Mouse (Mus musculus) liver, postnatal 0 days (tissue): ENCODE data around the gene Msantd3. TPM values are rescaled to one million over a fixed set of nuclear protein-coding genes. Genes with fewer than 3 reads are reported as not detected.

Experiments used
- ATAC-seq: fragments of 200-750 bp; cut with Nextera tagmentation; 2 replicates; pipeline ENCODE4 v1.8.0; 2017; ENCODE audit warnings: mild to moderate bottlenecking, moderate library complexity
- DNase-seq: peaks from one replicate; pipeline ENCODE4 v3.0.0-alpha.2; 2016
- H3K27ac ChIP-seq: fragments of 300-500 bp; sonication (generic); 2 replicates; pipeline ENCODE4 v1.5.1; 2014; ENCODE audit warnings: antibody characterized with exemption, moderate library complexity, mild to moderate bottlenecking, low read depth
- H3K27me3 ChIP-seq: fragments of 300-500 bp; sonication (generic); 2 replicates; pipeline ENCODE4 v1.6.1; 2014; ENCODE audit warnings: low read length, control low read depth, mixed read lengths; ENCODE audit not compliant: insufficient read depth
- H3K36me3 ChIP-seq: fragments of 300-500 bp; sonication (generic); replicated peaks from 2 replicates; pipeline ENCODE4 v1.6.1; 2014; ENCODE audit warnings: mild to moderate bottlenecking, control low read depth, low read length, moderate library complexity, mixed read lengths; ENCODE audit not compliant: insufficient read depth
- H3K4me1 ChIP-seq: fragments of 300-500 bp; sonication (generic); 2 replicates; pipeline ENCODE4 v1.6.1; 2014; ENCODE audit warnings: antibody characterized with exemption, mild to moderate bottlenecking, control low read depth; ENCODE audit not compliant: insufficient read depth
- H3K4me2 ChIP-seq: fragments of 300-500 bp; sonication (generic); 2 replicates; pipeline ENCODE4 v1.6.1; 2014; ENCODE audit warnings: low read depth, mild to moderate bottlenecking, low read length, moderate library complexity, mixed read lengths
- H3K4me3 ChIP-seq: fragments of 300-500 bp; sonication (generic); 2 replicates; pipeline ENCODE4 v1.5.1; 2014; ENCODE audit warnings: low read depth, low read length
- H3K9ac ChIP-seq: fragments of 300-500 bp; sonication (generic); replicated peaks from 2 replicates; pipeline ENCODE4 v1.6.1; 2014; ENCODE audit warnings: mild to moderate bottlenecking, moderate library complexity
- H3K9me3 ChIP-seq: fragments of 300-500 bp; sonication (generic); 2 replicates; pipeline ENCODE4 v1.6.1; 2016; ENCODE audit warnings: mild to moderate bottlenecking, control low read depth, low read length, mixed read lengths
- CTCF ChIP-seq: sonication (generic); IDR thresholded peaks from 2 replicates; pipeline ENCODE4 v1.5.1; 2016; ENCODE audit warnings: antibody characterized with exemption, low read depth
- EP300 ChIP-seq: IDR thresholded peaks from 2 replicates; pipeline ENCODE4 v1.6.1; 2016; ENCODE audit warnings: antibody characterized with exemption, low read depth, mild to moderate bottlenecking
- WGBS: fragments of 180-500 bp; shearing (Covaris S2); extraction: QIAGEN DNeasy Blood & Tissue Kit; methylation state at CpG from one replicate; pipeline ENCODE4 v1.1.7; 2014; ENCODE audit not compliant: insufficient replicate concordance; 5-methylcytosine and 5-hydroxymethylcytosine counted together
- polyA plus RNA-seq: library from polyadenylated mRNA; unstranded; fragments of >200 nt; fragmentation: Nextera tagmentation; extraction: Ambion mirVana; gene quantifications from 2 replicates; pipeline ENCODE4 v1.2.1, GENCODE M21; 2015

The Msantd3 gene
- polyA plus RNA-seq, 1 experiment from 2014 or later, result 2.3 TPM

GRCm38 (mm10) chr4:48552486-48553064, 12.8 kb downstream of the Msantd3 start:
- Histone ChIP-seq H3K27me3 (no peaks in the 10 kb centered on the region), H3K9ac (no peak overlapping the region), H3K4me1 (no peaks in the 10 kb centered on the region), H3K27ac (no peak overlapping the region), H3K9me3 (no peaks in the 10 kb centered on the region), H3K4me3 (no peak overlapping the region), H3K4me2 (no peak overlapping the region), H3K36me3 (no peaks in the 10 kb centered on the region)
- WGBS, result 88% methylated on average over 27 of the region's 27 CpGs
- ATAC-seq, result no peak
- no peak for TF ChIP-seq CTCF
- DNase-seq, result no peak

- 60% methylated on average over 7 of the region's 7 CpGs for WGBS
- no peak overlapping the region for H3K4me3 ChIP-seq
- no peak for ATAC-seq
These were observed 14.4 kb downstream of the Msantd3 start for GRCm38 (mm10) chr4:48554132-48554531.

GRCm38 (mm10) chr4:48555729-48556128, 16.0 kb downstream of the Msantd3 start:
- WGBS, result 17% methylated on average over 3 of the region's 3 CpGs
- Histone ChIP-seq H3K9ac (no peak overlapping the region), H3K4me3 (no peak overlapping the region), H3K9me3 (no peaks in the 10 kb centered on the region), H3K36me3 (0 out of 2 replicates have a peak, but pooled peaks cover 2% of the 10 kb centered on the region), H3K27ac (no peak overlapping the region), H3K27me3 (no peaks in the 10 kb centered on the region), H3K4me2 (no peak overlapping the region), H3K4me1 (no peaks in the 10 kb centered on the region)
- peak; percentile 49 for DNase-seq
- TF ChIP-seq CTCF (peak; percentile 62), EP300 (no peak)
- no peak for ATAC-seq

More at GRCm38 (mm10) chr4:48554132-48554531, 14.4 kb downstream of the Msantd3 start:
- Histone ChIP-seq H3K4me2 (no peak overlapping the region), H3K9me3 (no peaks in the 10 kb centered on the region), H3K27ac (no peak overlapping the region), H3K36me3 (no peaks in the 10 kb centered on the region), H3K9ac (no peak overlapping the region), H3K4me1 (no peaks in the 10 kb centered on the region), H3K27me3 (no peaks in the 10 kb centered on the region)
- TF ChIP-seq EP300, result no peak
- TF ChIP-seq CTCF, result no peak
- no peak for DNase-seq

GRCm38 (mm10) chr4:48559652-48560051, 19.9 kb downstream of the Msantd3 start:
- Histone ChIP-seq H3K9me3 (no peaks in the 10 kb centered on the region), H3K36me3 (0 out of 2 replicates have a peak, but pooled peaks cover 4% of the 10 kb centered on the region), H3K4me3 (no peak overlapping the region), H3K9ac (no peak overlapping the region), H3K27ac (no peak overlapping the region), H3K4me2 (no peak overlapping the region), H3K4me1 (no peaks in the 10 kb centered on the region), H3K27me3 (no peaks in the 10 kb centered on the region)
- DNase-seq, result no peak
- no peak for ATAC-seq
- no peak for TF ChIP-seq CTCF
- no peak for TF ChIP-seq EP300
- 89% methylated on average over 14 of the region's 14 CpGs for WGBS

GRCm38 (mm10) chr4:48561824-48562223, 22.1 kb downstream of the Msantd3 start:
- 85% methylated on average over 8 of the region's 8 CpGs for WGBS
- Histone ChIP-seq H3K27ac (no peak overlapping the region), H3K27me3 (no peaks in the 10 kb centered on the region), H3K4me3 (no peak overlapping the region), H3K4me2 (no peak overlapping the region), H3K4me1 (no peaks in the 10 kb centered on the region), H3K9ac (no peak overlapping the region), H3K36me3 (0 out of 2 replicates have a peak, but pooled peaks cover 4% of the 10 kb centered on the region), H3K9me3 (no peaks in the 10 kb centered on the region)
- TF ChIP-seq EP300 (no peak), CTCF (no peak)
- DNase-seq (no peak), ATAC-seq (no peak)

- Histone ChIP-seq H3K4me3 (no peak overlapping the region), H3K36me3 (0 out of 2 replicates have a peak, but pooled peaks cover 4% of the 10 kb centered on the region), H3K27ac (no peak overlapping the region), H3K27me3 (no peaks in the 10 kb centered on the region), H3K4me2 (no peak overlapping the region), H3K9ac (no peak overlapping the region), H3K4me1 (no peaks in the 10 kb centered on the region), H3K9me3 (no peaks in the 10 kb centered on the region)
- no peak for ATAC-seq
- DNase-seq, result no peak
- TF ChIP-seq EP300 (no peak), CTCF (no peak)
These were observed 25.2 kb downstream of the Msantd3 start for GRCm38 (mm10) chr4:48564962-48565361.
